10 mouse cellular contexts compared by ENCODE assay signal in the genomic region with DNA sequence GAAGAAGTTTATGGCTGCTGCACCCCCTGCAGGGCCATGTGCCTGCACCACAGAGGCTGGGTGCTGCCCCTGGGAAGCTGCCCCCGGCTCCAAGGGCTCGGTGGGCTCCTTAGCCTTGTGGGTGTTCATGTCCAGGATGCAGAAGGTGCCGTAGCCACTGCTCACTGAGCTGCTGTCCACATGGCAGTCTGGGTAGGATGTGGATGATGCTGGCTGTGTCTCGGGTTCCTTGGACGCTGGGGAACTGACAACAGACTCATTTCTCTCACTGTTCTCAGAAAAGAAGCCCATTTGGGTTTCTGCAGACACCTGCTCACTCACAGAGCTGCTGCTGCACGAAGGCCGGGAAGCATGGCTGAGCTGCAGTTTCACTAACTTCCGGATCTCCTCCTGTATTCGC.
"Had no signal": no experiment of that assay in that cellular context is flagged by ENCODE, and none has a peak within 500 bp of the region (broad histone marks: within the 10 kb centered on the region; RNA-seq: fewer than 3 reads in every experiment).

No protein-coding gene starts in this region.

- DNase-seq: kidney, postnatal 10 days; kidney, postnatal 36 days; layer of hippocampus, postnatal 36 days; liver, postnatal 0 days; lung, embryonic 14.5 days; right cerebral cortex, adult 18-20 months; right cerebral cortex, postnatal 14 days; right cerebral cortex, postnatal 4 days; thymus, adult 18-20 months; thymus, postnatal 36 days had no signal
